Mouse (Mus musculus): ENCODE results near the gene Padi2. TPM values are rescaled to one million over a fixed set of nuclear protein-coding genes. Genes with fewer than 3 reads are reported as not detected.

Gene Padi2
- polyA plus RNA-seq, 1 experiment from 2014 or later: 2.4 TPM

- Histone ChIP-seq H3K9me3 (ENCODE audit: control insufficient read depth, low read length) (0 out of 2 replicates have a peak, but pooled peaks cover 3% of the 10 kb centered on the region), H3K4me3 (ENCODE audit: low read depth, low read length) (no peak overlapping the region), H3K36me3 (ENCODE audit: control insufficient read depth, insufficient read depth, low read length) (no peaks in the 10 kb centered on the region), H3K27me3 (replicated peaks; ENCODE audit: control insufficient read depth, insufficient read depth, low read length) (no peaks in the 10 kb centered on the region), H3K9ac (ENCODE audit: low read depth, low read length) (no peak overlapping the region), H3K4me1 (replicated peaks; ENCODE audit: control insufficient read depth, insufficient read depth, low read length) (no peaks in the 10 kb centered on the region), H3K27ac (ENCODE audit: low read depth, low read length) (no peak overlapping the region), H3K4me2 (no peak overlapping the region)
- ATAC-seq (replicated peaks; ENCODE audit: low FRiP score) (no peak), DNase-seq (ENCODE audit: low spot score) (no peak)
- 78% methylated on average over 9 of the region's 9 CpGs for WGBS
Measured at GRCm38 (mm10) chr4:140878655-140879054, 27.5 kb upstream of the Padi2 start.

- no peak overlapping the region for H3K4me2 ChIP-seq
- no peak overlapping the region for H3K27ac ChIP-seq (ENCODE audit: low read depth, low read length)
- no peak for DNase-seq (ENCODE audit: low spot score)
- 87% methylated on average over 6 of the region's 6 CpGs for WGBS
- 0 out of 2 replicates have a peak, but pooled peaks cover 3% of the 10 kb centered on the region for H3K9me3 ChIP-seq (ENCODE audit: control insufficient read depth, low read length)
- no peak for ATAC-seq (replicated peaks; ENCODE audit: low FRiP score)
- H3K9ac ChIP-seq (ENCODE audit: low read depth, low read length): no peak overlapping the region
- no peaks in the 10 kb centered on the region for H3K4me1 ChIP-seq (replicated peaks; ENCODE audit: control insufficient read depth, insufficient read depth, low read length)
- no peaks in the 10 kb centered on the region for H3K27me3 ChIP-seq (replicated peaks; ENCODE audit: control insufficient read depth, insufficient read depth, low read length)
- no peaks in the 10 kb centered on the region for H3K36me3 ChIP-seq (ENCODE audit: control insufficient read depth, insufficient read depth, low read length)
- no peak overlapping the region for H3K4me3 ChIP-seq (ENCODE audit: low read depth, low read length)
Measured at GRCm38 (mm10) chr4:140879116-140879515, 27.0 kb upstream of the Padi2 start.

- Histone ChIP-seq H3K9ac (ENCODE audit: low read depth, low read length) (no peak overlapping the region), H3K4me2 (no peak overlapping the region), H3K4me3 (ENCODE audit: low read depth, low read length) (no peak overlapping the region), H3K27me3 (replicated peaks; ENCODE audit: control insufficient read depth, insufficient read depth, low read length) (no peaks in the 10 kb centered on the region), H3K4me1 (replicated peaks; ENCODE audit: control insufficient read depth, insufficient read depth, low read length) (no peaks in the 10 kb centered on the region), H3K27ac (ENCODE audit: low read depth, low read length) (no peak overlapping the region), H3K36me3 (ENCODE audit: control insufficient read depth, insufficient read depth, low read length) (no peaks in the 10 kb centered on the region), H3K9me3 (ENCODE audit: control insufficient read depth, low read length) (0 out of 2 replicates have a peak, but pooled peaks cover 3% of the 10 kb centered on the region)
- no peak for ATAC-seq (replicated peaks; ENCODE audit: low FRiP score)
- DNase-seq (ENCODE audit: low spot score): no peak
- WGBS: 61% methylated on average over 4 of the region's 4 CpGs
Measured at GRCm38 (mm10) chr4:140879739-140880138, 26.4 kb upstream of the Padi2 start.

- no peaks in the 10 kb centered on the region for H3K27me3 ChIP-seq (replicated peaks; ENCODE audit: control insufficient read depth, insufficient read depth, low read length)
- no peak overlapping the region for H3K4me2 ChIP-seq
- no peaks in the 10 kb centered on the region for H3K36me3 ChIP-seq (ENCODE audit: control insufficient read depth, insufficient read depth, low read length)
- no peak overlapping the region for H3K9ac ChIP-seq (ENCODE audit: low read depth, low read length)
- WGBS: 75% methylated on average over 3 of the region's 3 CpGs
- ATAC-seq (replicated peaks; ENCODE audit: low FRiP score) (no peak), DNase-seq (ENCODE audit: low spot score) (no peak)
- H3K27ac ChIP-seq (ENCODE audit: low read depth, low read length): no peak overlapping the region
- H3K4me1 ChIP-seq (replicated peaks; ENCODE audit: control insufficient read depth, insufficient read depth, low read length): no peaks in the 10 kb centered on the region
- 0 out of 2 replicates have a peak, but pooled peaks cover 3% of the 10 kb centered on the region for H3K9me3 ChIP-seq (ENCODE audit: control insufficient read depth, low read length)
- H3K4me3 ChIP-seq (ENCODE audit: low read depth, low read length): no peak overlapping the region
Measured at GRCm38 (mm10) chr4:140880207-140880606, 25.9 kb upstream of the Padi2 start.

- ATAC-seq (replicated peaks; ENCODE audit: low FRiP score) (no peak), DNase-seq (ENCODE audit: low spot score) (no peak)
- 77% methylated on average over 8 of the region's 8 CpGs for WGBS
- Histone ChIP-seq H3K9me3 (ENCODE audit: control insufficient read depth, low read length) (0 out of 2 replicates have a peak, but pooled peaks cover 3% of the 10 kb centered on the region), H3K27me3 (replicated peaks; ENCODE audit: control insufficient read depth, insufficient read depth, low read length) (no peaks in the 10 kb centered on the region), H3K27ac (ENCODE audit: low read depth, low read length) (no peak overlapping the region), H3K36me3 (ENCODE audit: control insufficient read depth, insufficient read depth, low read length) (no peaks in the 10 kb centered on the region), H3K4me1 (replicated peaks; ENCODE audit: control insufficient read depth, insufficient read depth, low read length) (no peaks in the 10 kb centered on the region), H3K9ac (ENCODE audit: low read depth, low read length) (no peak overlapping the region), H3K4me2 (no peak overlapping the region), H3K4me3 (ENCODE audit: low read depth, low read length) (no peak overlapping the region)
Measured at GRCm38 (mm10) chr4:140881026-140881670, 25.0 kb upstream of the Padi2 start.

GRCm38 (mm10) chr4:140881771-140882170 is 24.4 kb upstream of the Padi2 start:
- H3K4me1 ChIP-seq (replicated peaks; ENCODE audit: control insufficient read depth, insufficient read depth, low read length): no peaks in the 10 kb centered on the region
- no peak for ATAC-seq (replicated peaks; ENCODE audit: low FRiP score)

GRCm38 (mm10) chr4:140882365-140882764 is 23.8 kb upstream of the Padi2 start:
- ATAC-seq (replicated peaks; ENCODE audit: low FRiP score) (no peak), DNase-seq (ENCODE audit: low spot score) (no peak)
- Histone ChIP-seq H3K9ac (ENCODE audit: low read depth, low read length) (no peak overlapping the region), H3K27me3 (replicated peaks; ENCODE audit: control insufficient read depth, insufficient read depth, low read length) (no peaks in the 10 kb centered on the region), H3K4me3 (ENCODE audit: low read depth, low read length) (no peak overlapping the region), H3K4me1 (replicated peaks; ENCODE audit: control insufficient read depth, insufficient read depth, low read length) (no peaks in the 10 kb centered on the region), H3K27ac (ENCODE audit: low read depth, low read length) (no peak overlapping the region), H3K9me3 (ENCODE audit: control insufficient read depth, low read length) (0 out of 2 replicates have a peak, but pooled peaks cover 3% of the 10 kb centered on the region), H3K4me2 (no peak overlapping the region), H3K36me3 (ENCODE audit: control insufficient read depth, insufficient read depth, low read length) (no peaks in the 10 kb centered on the region)
- 58% methylated on average over 4 of the region's 4 CpGs for WGBS

More at GRCm38 (mm10) chr4:140881771-140882170, 24.4 kb upstream of the Padi2 start:
- Histone ChIP-seq H3K27me3 (replicated peaks; ENCODE audit: control insufficient read depth, insufficient read depth, low read length) (no peaks in the 10 kb centered on the region), H3K4me2 (no peak overlapping the region), H3K36me3 (ENCODE audit: control insufficient read depth, insufficient read depth, low read length) (no peaks in the 10 kb centered on the region), H3K27ac (ENCODE audit: low read depth, low read length) (no peak overlapping the region), H3K9me3 (ENCODE audit: control insufficient read depth, low read length) (0 out of 2 replicates have a peak, but pooled peaks cover 3% of the 10 kb centered on the region), H3K9ac (ENCODE audit: low read depth, low read length) (no peak overlapping the region), H3K4me3 (ENCODE audit: low read depth, low read length) (no peak overlapping the region)
- 87% methylated on average over 13 of the region's 13 CpGs for WGBS
- DNase-seq (ENCODE audit: low spot score): no peak

- Histone ChIP-seq H3K9me3 (ENCODE audit: control insufficient read depth, low read length) (0 out of 2 replicates have a peak, but pooled peaks cover 3% of the 10 kb centered on the region), H3K9ac (ENCODE audit: low read depth, low read length) (no peak overlapping the region), H3K36me3 (ENCODE audit: control insufficient read depth, insufficient read depth, low read length) (no peaks in the 10 kb centered on the region), H3K4me3 (ENCODE audit: low read depth, low read length) (no peak overlapping the region), H3K4me2 (no peak overlapping the region), H3K4me1 (replicated peaks; ENCODE audit: control insufficient read depth, insufficient read depth, low read length) (no peaks in the 10 kb centered on the region), H3K27ac (ENCODE audit: low read depth, low read length) (no peak overlapping the region), H3K27me3 (replicated peaks; ENCODE audit: control insufficient read depth, insufficient read depth, low read length) (no peaks in the 10 kb centered on the region)
- ATAC-seq (replicated peaks; ENCODE audit: low FRiP score) (no peak), DNase-seq (ENCODE audit: low spot score) (no peak)
- WGBS: 93% methylated on average over 3 of the region's 3 CpGs
Measured at GRCm38 (mm10) chr4:140882981-140883380, 23.2 kb upstream of the Padi2 start.

- Histone ChIP-seq H3K36me3 (ENCODE audit: control insufficient read depth, insufficient read depth, low read length) (no peaks in the 10 kb centered on the region), H3K27me3 (replicated peaks; ENCODE audit: control insufficient read depth, insufficient read depth, low read length) (no peaks in the 10 kb centered on the region), H3K9me3 (ENCODE audit: control insufficient read depth, low read length) (0 out of 2 replicates have a peak, but pooled peaks cover 3% of the 10 kb centered on the region), H3K9ac (ENCODE audit: low read depth, low read length) (no peak overlapping the region; the same call in 1 of the 2 replicates), H3K4me2 (no peak overlapping the region), H3K4me1 (replicated peaks; ENCODE audit: control insufficient read depth, insufficient read depth, low read length) (no peaks in the 10 kb centered on the region), H3K4me3 (ENCODE audit: low read depth, low read length) (no peak overlapping the region), H3K27ac (ENCODE audit: low read depth, low read length) (no peak overlapping the region)
- no peak for DNase-seq (ENCODE audit: low spot score)
- no peak for ATAC-seq (replicated peaks; ENCODE audit: low FRiP score)
- 35% methylated on average over 4 of the region's 4 CpGs for WGBS
Measured at GRCm38 (mm10) chr4:140883852-140884251, 22.3 kb upstream of the Padi2 start.
